Mouse (Mus musculus): ENCODE data around the gene Tmem150a. TPM values are rescaled to one million over a fixed set of nuclear protein-coding genes. Genes with fewer than 3 reads are reported as not detected.
A peak's percentile ranks its signal among the peaks of the same experiment; 100 is the strongest.

Tmem150a gene
- polyA plus RNA-seq, 1 experiment from 2014 or later: 9.3 TPM

DNA sequence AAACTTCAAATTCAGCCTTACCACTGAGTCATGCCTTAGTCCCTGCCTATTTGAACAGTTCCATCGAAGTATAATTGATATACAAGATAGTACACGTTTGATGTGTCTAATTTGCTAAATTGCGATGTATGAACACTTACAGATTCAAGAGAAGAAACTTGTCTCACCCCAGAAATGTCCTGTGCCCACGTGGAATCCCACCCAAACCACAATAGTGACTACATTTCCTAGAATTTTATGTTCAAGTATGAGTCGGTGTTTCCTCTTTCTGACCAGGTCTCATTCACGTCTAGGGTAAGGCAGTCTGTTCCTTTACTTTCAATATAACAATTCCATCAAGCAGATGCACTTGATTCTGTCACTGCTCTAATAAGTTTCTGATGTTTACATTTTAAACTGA, 9.6 kb upstream of the Tmem150a start:
- H3K4me1 ChIP-seq (ENCODE audit: control insufficient read depth, insufficient read depth, low read length): peaks cover 14% of the 10 kb centered on the region
- no peak overlapping the region for H3K27ac ChIP-seq (ENCODE audit: low read depth, low read length)
- WGBS: 59% methylated on average over 6 of the region's 6 CpGs
- no peak overlapping the region; the same call in 1 of the 2 replicates for H3K4me3 ChIP-seq (ENCODE audit: low read depth, low read length)
- no peak overlapping the region for H3K9ac ChIP-seq (ENCODE audit: low read length)
- peak; percentile 7; the same call in 1 of the 2 replicates for ATAC-seq (ENCODE audit: insufficient read depth, low FRiP score, low TSS enrichment)
- H3K9me3 ChIP-seq (ENCODE audit: control insufficient read depth, low read length): no peaks in the 10 kb centered on the region
- DNase-seq (ENCODE audit: low spot score): no peak
- H3K36me3 ChIP-seq (ENCODE audit: control insufficient read depth, insufficient read depth, low read length): no peaks in the 10 kb centered on the region
- peak overlapping the region; percentile 83 for H3K4me2 ChIP-seq (ENCODE audit: low read depth)
- H3K27me3 ChIP-seq (ENCODE audit: control insufficient read depth, insufficient read depth, low read length): no peaks in the 10 kb centered on the region

DNA sequence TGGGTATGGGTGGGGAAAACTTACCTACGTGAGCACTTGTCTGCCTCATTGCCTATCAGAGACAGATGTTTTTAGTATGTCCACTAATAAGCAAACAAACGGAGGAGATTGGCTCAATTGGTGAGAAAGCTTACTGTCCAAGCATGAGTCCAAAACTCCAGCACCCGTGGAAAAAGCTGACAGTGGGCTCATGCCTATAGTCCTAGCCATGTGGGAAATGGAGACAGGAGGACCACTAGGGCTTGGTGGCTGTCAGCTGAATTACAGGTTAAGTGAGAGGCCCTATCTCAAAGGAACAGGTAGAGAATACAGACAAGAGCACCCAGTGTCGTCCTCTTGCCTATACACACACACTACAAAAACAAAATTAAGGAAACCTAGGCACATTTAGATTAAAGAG, 9.0 kb upstream of the Tmem150a start:
- no peak for ATAC-seq (ENCODE audit: insufficient read depth, low FRiP score, low TSS enrichment)

DNA sequence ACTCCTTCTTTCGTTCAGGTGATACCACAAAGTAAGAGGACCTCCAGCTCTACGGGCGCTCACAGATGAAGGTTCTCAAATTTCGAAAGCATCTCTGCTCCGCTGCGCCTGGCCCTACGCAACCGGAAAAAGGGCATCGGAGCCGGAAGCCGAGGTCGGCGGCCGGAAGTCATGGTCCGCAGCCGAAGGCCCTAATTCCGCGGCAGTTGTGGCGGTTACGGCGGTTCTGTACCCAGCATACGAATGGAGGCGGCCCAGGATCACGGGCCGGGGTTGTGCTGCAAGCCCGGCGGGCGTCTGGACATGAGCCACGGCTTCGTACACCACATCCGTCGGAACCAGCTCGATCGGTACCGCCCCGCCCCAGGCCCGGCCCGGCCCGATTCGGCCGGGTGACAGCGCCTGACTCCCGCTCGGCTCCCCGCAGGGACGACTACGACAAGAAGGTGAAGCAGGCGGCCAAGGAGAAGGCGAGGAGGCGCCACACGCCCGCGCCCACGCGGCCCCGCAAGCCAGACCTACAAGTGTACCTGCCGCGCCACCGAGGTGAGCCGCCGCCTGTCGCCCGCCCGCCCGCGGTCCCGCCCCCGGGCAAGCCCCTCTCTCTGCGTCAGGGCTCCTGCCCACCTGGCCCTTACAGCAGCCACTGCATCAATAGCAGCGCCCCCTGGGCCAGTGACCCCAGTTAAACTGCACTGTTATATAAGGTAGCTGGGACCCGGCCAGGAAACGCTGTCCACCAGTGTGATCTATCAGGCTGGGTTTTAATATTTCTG, 7.9 kb upstream of the Tmem150a start, which contains the start of gene 0610030E20Rik:
Gene 0610030E20Rik (plus strand): TSS at position 152 of the 776 bp plus-strand sequence.
- Histone ChIP-seq H3K9me3 (ENCODE audit: control insufficient read depth, low read length) (no peaks in the 10 kb centered on the region), H3K4me3 (ENCODE audit: low read depth, low read length) (peak within 1 kb of the TSS; percentile 88), H3K4me1 (ENCODE audit: control insufficient read depth, insufficient read depth, low read length) (peaks cover 14% of the 10 kb centered on the region), H3K9ac (ENCODE audit: low read length) (peak within 1 kb of the TSS; percentile 89), H3K4me2 (ENCODE audit: low read depth) (peak within 1 kb of the TSS; percentile 52), H3K36me3 (ENCODE audit: control insufficient read depth, insufficient read depth, low read length) (no peaks in the 10 kb centered on the region), H3K27ac (ENCODE audit: low read depth, low read length) (peak within 1 kb of the TSS; percentile 54; the same call in 1 of the 2 replicates), H3K27me3 (ENCODE audit: control insufficient read depth, insufficient read depth, low read length) (no peaks in the 10 kb centered on the region)
- WGBS: under 1% methylated on average over 65 of the region's 72 CpGs
- peak; percentile 81 for DNase-seq (ENCODE audit: low spot score)
- ATAC-seq (ENCODE audit: insufficient read depth, low FRiP score, low TSS enrichment): peak; percentile 57; the same call in 1 of the 2 replicates

More for the DNA sequence above, 9.0 kb upstream of the Tmem150a start:
- WGBS: 87% methylated on average over 4 of the region's 4 CpGs
- DNase-seq (ENCODE audit: low spot score): no peak
- no peaks in the 10 kb centered on the region for H3K9me3 ChIP-seq (ENCODE audit: control insufficient read depth, low read length)
- no peak overlapping the region for H3K4me3 ChIP-seq (ENCODE audit: low read depth, low read length)
- no peaks in the 10 kb centered on the region for H3K27me3 ChIP-seq (ENCODE audit: control insufficient read depth, insufficient read depth, low read length)
- no peak overlapping the region for H3K4me2 ChIP-seq (ENCODE audit: low read depth)
- peaks cover 14% of the 10 kb centered on the region for H3K4me1 ChIP-seq (ENCODE audit: control insufficient read depth, insufficient read depth, low read length)
- H3K36me3 ChIP-seq (ENCODE audit: control insufficient read depth, insufficient read depth, low read length): no peaks in the 10 kb centered on the region
- H3K27ac ChIP-seq (ENCODE audit: low read depth, low read length): no peak overlapping the region
- no peak overlapping the region for H3K9ac ChIP-seq (ENCODE audit: low read length)

DNA sequence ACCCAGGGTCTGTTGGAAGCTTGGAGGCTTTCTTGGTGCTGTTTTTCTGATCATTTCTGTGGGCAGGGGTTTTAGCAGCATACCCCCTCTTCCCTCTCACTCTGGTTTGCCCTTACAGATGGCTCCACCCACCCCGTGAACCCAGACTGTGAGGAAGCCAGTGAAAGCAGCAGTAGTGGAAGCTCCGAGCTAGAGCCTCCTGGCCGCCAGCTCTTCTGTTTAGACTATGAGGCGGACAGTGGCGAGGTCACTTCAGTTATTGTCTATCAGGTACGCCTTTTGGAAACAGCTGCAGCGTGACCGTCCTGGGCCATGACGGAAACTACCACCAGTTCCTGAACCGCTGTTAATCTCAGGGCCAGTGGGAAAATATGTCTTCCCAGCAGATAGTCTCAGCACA, 6.8 kb upstream of the Tmem150a start:
- no peak overlapping the region for H3K27ac ChIP-seq (ENCODE audit: low read depth, low read length)
- ATAC-seq (ENCODE audit: insufficient read depth, low FRiP score, low TSS enrichment) (no peak), DNase-seq (ENCODE audit: low spot score) (no peak)
- H3K9ac ChIP-seq (ENCODE audit: low read length): no peak overlapping the region; the same call in 1 of the 2 replicates
- WGBS: 85% methylated on average over 10 of the region's 10 CpGs
- H3K27me3 ChIP-seq (ENCODE audit: control insufficient read depth, insufficient read depth, low read length): no peaks in the 10 kb centered on the region
- H3K4me2 ChIP-seq (ENCODE audit: low read depth): peak overlapping the region; percentile 52; the same call in 1 of the 2 replicates
- H3K36me3 ChIP-seq (ENCODE audit: control insufficient read depth, insufficient read depth, low read length): no peaks in the 10 kb centered on the region
- 0 out of 2 replicates have a peak overlapping the region, but pooled peaks have one; percentile 88 for H3K4me3 ChIP-seq (ENCODE audit: low read depth, low read length)
- H3K9me3 ChIP-seq (ENCODE audit: control insufficient read depth, low read length): no peaks in the 10 kb centered on the region
- H3K4me1 ChIP-seq (ENCODE audit: control insufficient read depth, insufficient read depth, low read length): peaks cover 14% of the 10 kb centered on the region

DNA sequence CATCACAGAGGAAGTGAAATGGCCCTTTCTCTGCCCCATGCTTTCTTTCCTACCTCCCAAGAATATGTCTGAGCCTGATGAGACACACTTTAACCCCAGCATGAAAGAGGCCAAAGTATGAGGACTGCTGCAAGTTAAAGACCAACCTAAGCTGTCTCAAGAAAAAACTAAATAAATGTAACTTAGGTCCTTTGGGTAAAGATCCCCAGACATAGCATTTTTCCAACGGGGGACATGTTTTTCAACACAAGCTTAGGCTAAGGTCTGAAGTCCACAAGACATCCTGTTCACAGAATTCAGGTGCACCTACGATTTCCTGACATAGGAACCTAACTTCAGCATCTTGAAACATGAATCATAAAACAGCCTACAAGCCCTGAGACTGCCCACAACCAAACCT, 5.0 kb upstream of the Tmem150a start:
- H3K9ac ChIP-seq (ENCODE audit: low read length): no peak overlapping the region
- no peaks in the 10 kb centered on the region for H3K9me3 ChIP-seq (ENCODE audit: control insufficient read depth, low read length)
- ATAC-seq (ENCODE audit: insufficient read depth, low FRiP score, low TSS enrichment): no peak
- no peak overlapping the region for H3K4me3 ChIP-seq (ENCODE audit: low read depth, low read length)
- DNase-seq (ENCODE audit: low spot score): no peak
- no peaks in the 10 kb centered on the region for H3K27me3 ChIP-seq (ENCODE audit: control insufficient read depth, insufficient read depth, low read length)
- no peaks in the 10 kb centered on the region for H3K36me3 ChIP-seq (ENCODE audit: control insufficient read depth, insufficient read depth, low read length)
- no peak overlapping the region for H3K27ac ChIP-seq (ENCODE audit: low read depth, low read length)
- H3K4me2 ChIP-seq (ENCODE audit: low read depth): no peak overlapping the region
- 86% methylated on average over 2 of the region's 2 CpGs for WGBS
- peaks cover 12% of the 10 kb centered on the region for H3K4me1 ChIP-seq (ENCODE audit: control insufficient read depth, insufficient read depth, low read length)

DNA sequence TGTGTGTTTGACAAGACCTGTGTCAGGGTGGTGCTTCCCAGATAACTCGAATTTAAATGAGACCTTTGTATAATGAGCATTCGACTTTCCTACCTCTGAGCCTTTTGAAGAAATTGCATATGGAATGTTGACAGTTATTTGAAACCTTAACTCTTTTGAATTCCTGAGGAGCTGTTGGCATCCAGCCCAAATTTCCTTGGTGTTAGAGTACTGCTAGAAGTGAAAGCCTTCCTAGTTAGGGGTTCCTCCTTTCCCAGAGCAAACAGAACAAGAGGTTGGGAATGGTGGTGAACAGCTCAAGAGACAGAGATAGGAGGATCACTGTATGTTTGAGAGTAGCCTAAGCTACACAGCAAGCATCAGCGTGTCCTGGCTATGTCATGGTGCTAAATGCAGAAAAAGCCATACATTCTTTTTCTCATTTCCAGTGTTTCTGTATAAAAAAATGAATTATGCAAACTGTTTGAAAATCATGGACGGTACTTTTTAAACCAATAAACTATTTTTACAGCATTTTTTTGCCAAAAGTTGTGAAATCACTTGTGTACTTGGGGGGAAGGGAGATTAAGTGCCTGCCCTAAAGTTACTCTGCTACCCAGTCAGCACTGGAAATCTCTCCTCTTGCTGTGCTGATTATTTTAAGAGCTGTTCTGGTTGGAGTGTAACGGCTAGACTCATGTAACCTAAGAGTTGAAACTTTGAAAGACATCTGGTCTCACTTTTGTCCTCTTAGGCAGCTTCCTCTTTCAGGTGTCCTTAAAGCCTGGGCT, 2.4 kb upstream of the Tmem150a start:
- Histone ChIP-seq H3K9ac (ENCODE audit: low read length) (no peak overlapping the region), H3K27me3 (ENCODE audit: control insufficient read depth, insufficient read depth, low read length) (no peaks in the 10 kb centered on the region), H3K27ac (ENCODE audit: low read depth, low read length) (no peak overlapping the region), H3K4me1 (ENCODE audit: control insufficient read depth, insufficient read depth, low read length) (peaks cover 12% of the 10 kb centered on the region), H3K36me3 (ENCODE audit: control insufficient read depth, insufficient read depth, low read length) (no peaks in the 10 kb centered on the region), H3K4me2 (ENCODE audit: low read depth) (no peak overlapping the region), H3K4me3 (ENCODE audit: low read depth, low read length) (no peak overlapping the region), H3K9me3 (ENCODE audit: control insufficient read depth, low read length) (no peaks in the 10 kb centered on the region)
- no peak for DNase-seq (ENCODE audit: low spot score)
- WGBS: 80% methylated on average over 5 of the region's 5 CpGs
- no peak for ATAC-seq (ENCODE audit: insufficient read depth, low FRiP score, low TSS enrichment)

DNA sequence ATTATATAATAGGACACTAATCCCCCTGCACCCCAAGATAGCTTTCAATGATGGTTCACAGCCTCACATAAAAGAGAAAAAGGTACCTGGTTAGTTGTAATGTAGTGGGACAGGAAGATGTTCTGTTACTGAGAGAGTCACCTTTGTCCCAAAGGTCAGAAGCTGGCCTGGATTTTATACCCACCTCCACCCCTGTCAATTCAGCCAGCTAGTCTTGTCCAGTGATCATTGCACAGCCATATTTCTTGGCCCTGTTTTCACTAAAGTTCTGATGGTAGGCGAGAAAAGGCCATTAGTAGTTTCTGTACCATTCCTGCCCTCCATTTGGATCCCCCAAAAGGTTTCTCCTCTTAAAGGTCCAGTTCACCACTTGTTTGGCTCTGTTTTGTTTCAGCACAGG, 1.2 kb upstream of the Tmem150a start:
- peaks cover 6% of the 10 kb centered on the region; the same call in 1 of the 2 replicates for H3K4me1 ChIP-seq (ENCODE audit: control insufficient read depth, insufficient read depth, low read length)
- no peak overlapping the region for H3K9ac ChIP-seq (ENCODE audit: low read length)
- DNase-seq (ENCODE audit: low spot score): no peak
- no peak for ATAC-seq (ENCODE audit: insufficient read depth, low FRiP score, low TSS enrichment)
- H3K4me2 ChIP-seq (ENCODE audit: low read depth): no peak overlapping the region
- peaks cover 2% of the 10 kb centered on the region; the same call in 1 of the 2 replicates for H3K36me3 ChIP-seq (ENCODE audit: control insufficient read depth, insufficient read depth, low read length)
- no peaks in the 10 kb centered on the region for H3K9me3 ChIP-seq (ENCODE audit: control insufficient read depth, low read length)
- no peak overlapping the region for H3K27ac ChIP-seq (ENCODE audit: low read depth, low read length)
- no peaks in the 10 kb centered on the region for H3K27me3 ChIP-seq (ENCODE audit: control insufficient read depth, insufficient read depth, low read length)
- WGBS: 79% methylated on average over 1 of the region's 1 CpGs
- H3K4me3 ChIP-seq (ENCODE audit: low read depth, low read length): no peak overlapping the region

DNA sequence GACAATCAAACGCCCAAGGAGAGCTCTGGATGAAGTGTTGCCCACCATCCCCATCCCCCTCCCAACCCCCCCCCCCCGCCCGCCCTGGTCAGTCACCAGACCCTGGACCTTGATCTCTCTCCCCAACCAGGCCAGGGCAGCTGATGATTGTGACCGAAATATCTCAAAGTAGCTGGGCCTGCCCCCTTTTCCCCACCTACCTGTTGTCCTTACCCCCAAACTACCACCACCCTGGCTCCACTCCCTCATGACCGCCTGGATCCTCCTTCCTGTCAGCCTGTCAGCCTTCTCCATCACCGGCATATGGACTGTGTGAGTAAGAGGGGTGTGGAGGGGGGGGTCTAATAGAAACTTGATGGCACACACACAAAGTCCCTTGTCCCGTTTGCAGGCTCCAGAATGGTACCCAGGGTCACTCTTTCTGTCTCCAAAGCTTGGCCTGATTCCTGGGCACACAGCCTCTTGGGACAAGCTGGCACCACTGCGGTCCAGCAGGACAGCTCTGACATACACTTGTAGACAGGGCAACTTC, 820 bp downstream of the Tmem150a start:
- DNase-seq (ENCODE audit: low spot score) (no peak), ATAC-seq (ENCODE audit: insufficient read depth, low FRiP score, low TSS enrichment) (peak; percentile 6; the same call in 1 of the 2 replicates)
- 43% methylated on average over 7 of the region's 8 CpGs for WGBS
- Histone ChIP-seq H3K4me1 (ENCODE audit: control insufficient read depth, insufficient read depth, low read length) (peaks cover 6% of the 10 kb centered on the region; the same call in 1 of the 2 replicates), H3K4me3 (ENCODE audit: low read depth, low read length) (peak overlapping the region; percentile 49), H3K27ac (ENCODE audit: low read depth, low read length) (no peak overlapping the region), H3K27me3 (ENCODE audit: control insufficient read depth, insufficient read depth, low read length) (no peaks in the 10 kb centered on the region), H3K4me2 (ENCODE audit: low read depth) (peak overlapping the region; percentile 66), H3K36me3 (ENCODE audit: control insufficient read depth, insufficient read depth, low read length) (peaks cover 4% of the 10 kb centered on the region; the same call in 1 of the 2 replicates), H3K9me3 (ENCODE audit: control insufficient read depth, low read length) (no peaks in the 10 kb centered on the region), H3K9ac (ENCODE audit: low read length) (peak overlapping the region; percentile 44)
